Mouse (Mus musculus) adrenal gland, postnatal 4 days (tissue): ENCODE measurements around the gene Pecr. TPM values are rescaled to one million over a fixed set of nuclear protein-coding genes. Genes with fewer than 3 reads are reported as not detected.

Source experiments
- total RNA-seq, 2 experiments: library from RNA; stranded (reverse); gene quantifications; 2 replicates each; pipeline ENCODE4 v1.2.3; 2021

The Pecr gene
- total RNA-seq, 2 experiments from 2014 or later, result 37.0 to 38.7 TPM

Other genes with a start within 250 kb of the Pecr start
- gene Mreg, start 72.0 kb downstream of the Pecr start, total RNA-seq, result 1 to 10 TPM; 4.1 to 4.5 TPM
- 1 to 10 TPM; 2.5 to 6.1 TPM for gene Tmem169, start 55 bp upstream of the Pecr start, total RNA-seq
- 10 to 100 TPM; 21.8 to 22.8 TPM for gene Xrcc5, start 23.1 kb upstream of the Pecr start, total RNA-seq